Mouse (Mus musculus) mature B cell (primary cell): Measurements from ENCODE around the gene Fktn.
"Not testable (repeated sequence)": the region's sequence is repeated elsewhere in the genome, so short reads cannot be mapped to it uniquely, and the experiment has no call there.

Source experiments
- in situ Hi-C: fragments of 300-500 bp; cut with MboI; formaldehyde crosslinking; loops from 2 replicates; pipeline ENCODE4 v1.14.3; 2019

Fktn gene

GRCm38 (mm10) chr4:53713704-53714050, at the start of gene Fktn:
Fktn (plus strand) TSS chr4:53713998.
- in situ Hi-C loops, result no loop called here

- in situ Hi-C loops, result no loop called here
Measured at GRCm38 (mm10) chr4:53682092-53682491, 31.7 kb upstream of the Fktn start.

GRCm38 (mm10) chr4:53688965-53689364, 24.8 kb upstream of the Fktn start:
- in situ Hi-C loops, result no loop called here

- in situ Hi-C loops, result no loop called here
Measured at GRCm38 (mm10) chr4:53691418-53691817, 22.4 kb upstream of the Fktn start.

- in situ Hi-C loops, result not testable (repeated sequence)
Measured at GRCm38 (mm10) chr4:53709166-53709565, 4.6 kb upstream of the Fktn start.

- in situ Hi-C loops, result no loop called here
Measured at GRCm38 (mm10) chr4:53710021-53710420, 3.8 kb upstream of the Fktn start.

- in situ Hi-C loops, result no loop called here
Measured at GRCm38 (mm10) chr4:53710555-53711328, 3.1 kb upstream of the Fktn start.

- in situ Hi-C loops, result no loop called here
Measured at GRCm38 (mm10) chr4:53714051-53714814, 435 bp downstream of the Fktn start.

- in situ Hi-C loops, result no loop called here
Measured at GRCm38 (mm10) chr4:53715977-53716376, 2.2 kb downstream of the Fktn start.

GRCm38 (mm10) chr4:53717546-53717945, 3.7 kb downstream of the Fktn start:
- in situ Hi-C loops, result no loop called here

- in situ Hi-C loops, result no loop called here
Measured at GRCm38 (mm10) chr4:53718261-53718660, 4.5 kb downstream of the Fktn start.

- in situ Hi-C loops, result no loop called here
Measured at GRCm38 (mm10) chr4:53722506-53722905, 8.7 kb downstream of the Fktn start.

- in situ Hi-C loops, result not testable (repeated sequence)
Measured at GRCm38 (mm10) chr4:53726100-53726499, 12.3 kb downstream of the Fktn start.

- in situ Hi-C loops, result no loop called here
Measured at GRCm38 (mm10) chr4:53728121-53728520, 14.3 kb downstream of the Fktn start.

GRCm38 (mm10) chr4:53738956-53739616, 25.3 kb downstream of the Fktn start:
- in situ Hi-C loops, result no loop called here

GRCm38 (mm10) chr4:53749831-53750230, 36.0 kb downstream of the Fktn start:
- in situ Hi-C loops, result no loop called here

- in situ Hi-C loops, result no loop called here
Measured at GRCm38 (mm10) chr4:53750391-53751120, 36.8 kb downstream of the Fktn start.

- in situ Hi-C loops, result no loop called here
Measured at GRCm38 (mm10) chr4:53757030-53757429, 43.2 kb downstream of the Fktn start.

GRCm38 (mm10) chr4:53758764-53759163, 45.0 kb downstream of the Fktn start:
- in situ Hi-C loops, result no loop called here

GRCm38 (mm10) chr4:53759678-53760077, 45.9 kb downstream of the Fktn start:
- in situ Hi-C loops, result no loop called here

- in situ Hi-C loops, result no loop called here
Measured at GRCm38 (mm10) chr4:53762501-53762900, 48.7 kb downstream of the Fktn start.
